Mouse (Mus musculus) cerebellum, postnatal 10 days (tissue): ENCODE data around the gene Polr1d.

Source experiments
- DNase-seq, 2 experiments: peaks; one replicate each; pipeline ENCODE4 v3.0.0; 2021; ENCODE audit warnings: mixed read lengths in 2 of 2

The Polr1d gene

DNA sequence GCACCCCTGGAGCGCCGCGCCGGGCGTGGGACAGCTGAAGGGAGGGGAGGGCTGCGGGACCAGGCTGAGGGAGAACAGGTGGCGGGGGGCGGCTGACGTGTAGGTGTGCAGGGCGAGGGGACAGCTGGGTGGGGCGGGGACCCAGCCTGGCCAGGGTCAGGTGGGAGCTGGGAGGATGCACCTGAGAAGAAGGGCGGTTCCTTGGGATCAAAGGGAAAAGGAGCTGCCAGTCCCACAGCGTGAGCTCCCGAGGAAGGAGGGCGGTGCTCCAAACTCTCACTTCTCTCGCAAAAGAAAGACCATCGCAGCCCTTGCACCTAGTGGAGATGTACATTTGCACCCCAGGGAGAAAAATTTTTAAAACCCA is at the start of gene Polr1d:
Polr1d (plus strand) TSS at position 252 of the 367 bp plus-strand sequence.
- DNase-seq = no peak

DNA sequence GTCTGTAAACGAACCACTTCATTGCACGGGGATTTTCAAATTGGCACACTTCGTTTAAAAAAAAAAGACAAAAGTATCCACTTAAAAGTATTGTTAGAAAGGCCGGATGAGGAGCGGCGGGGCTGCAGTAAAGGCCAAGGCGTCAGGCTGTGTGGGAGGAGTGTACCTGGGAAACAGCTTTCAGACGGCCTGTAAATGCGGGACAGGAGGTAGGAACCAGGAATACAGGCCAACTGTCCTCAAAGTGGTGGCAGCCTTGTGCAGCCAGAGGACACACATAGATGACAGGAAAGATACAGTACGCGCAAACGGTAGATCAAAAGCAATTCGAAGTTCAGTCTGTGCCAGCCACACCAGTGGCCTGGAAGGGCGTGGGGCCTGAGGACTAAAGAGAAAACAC is 45.6 kb upstream of the Polr1d start:
- DNase-seq = no peak

DNA sequence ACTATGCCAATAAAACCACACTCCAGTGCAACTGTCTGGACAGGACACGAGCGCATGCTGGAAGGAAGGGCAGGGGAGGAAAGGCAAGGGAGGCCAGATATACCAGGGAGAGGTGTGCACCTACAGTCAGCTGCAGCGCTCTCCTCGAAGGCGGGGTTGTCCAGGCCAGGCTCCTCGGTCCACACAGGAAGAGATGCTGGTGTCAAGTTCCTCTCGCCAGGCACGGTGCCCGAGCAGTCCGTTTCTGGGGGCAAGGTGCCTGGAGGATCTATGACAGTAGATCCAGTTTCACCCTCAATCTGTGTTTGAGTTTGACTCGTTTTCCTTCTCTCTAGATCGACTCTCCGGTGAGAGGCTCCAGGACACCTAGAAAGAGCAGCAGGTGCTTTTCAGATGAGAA is 43.7 kb upstream of the Polr1d start:
- no peak for DNase-seq

DNA sequence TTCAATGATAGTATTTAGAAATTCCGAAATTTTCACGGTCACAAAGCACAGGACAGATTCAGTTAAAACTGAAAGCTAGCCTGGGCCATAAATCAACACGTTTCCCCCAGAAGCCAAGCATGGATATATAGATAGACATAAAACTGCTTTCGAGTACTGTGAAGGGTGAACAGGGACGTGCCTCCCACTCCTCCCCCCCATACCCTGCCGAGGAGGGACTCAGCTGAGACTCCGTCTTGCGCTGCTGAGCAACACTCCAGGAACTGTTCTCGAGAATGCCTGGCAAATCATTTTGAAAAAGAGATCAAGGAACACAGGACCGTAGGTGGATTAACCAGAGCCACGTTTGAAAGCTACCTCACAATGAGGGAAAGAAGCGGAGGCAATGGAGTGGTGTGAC is 42.6 kb upstream of the Polr1d start:
- DNase-seq = no peak

DNA sequence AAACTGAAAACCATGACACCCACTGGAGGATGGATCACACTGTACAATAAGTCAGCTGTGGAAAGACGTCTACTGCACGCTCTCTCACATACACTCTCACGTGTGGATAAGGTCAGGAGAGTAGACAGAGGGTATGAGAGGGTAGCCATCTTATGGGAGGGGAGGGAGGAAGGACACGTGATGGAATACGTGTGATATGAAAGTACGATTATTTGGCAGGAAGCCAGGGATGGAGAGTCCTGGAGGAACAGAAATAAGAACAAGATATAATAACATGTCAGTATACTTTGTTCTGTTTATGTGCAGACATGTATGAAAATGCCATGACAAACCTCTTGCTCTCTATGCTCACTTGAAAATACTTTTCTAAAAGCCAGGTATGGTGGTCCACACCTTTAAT is 41.5 kb upstream of the Polr1d start:
- no peak for DNase-seq

DNA sequence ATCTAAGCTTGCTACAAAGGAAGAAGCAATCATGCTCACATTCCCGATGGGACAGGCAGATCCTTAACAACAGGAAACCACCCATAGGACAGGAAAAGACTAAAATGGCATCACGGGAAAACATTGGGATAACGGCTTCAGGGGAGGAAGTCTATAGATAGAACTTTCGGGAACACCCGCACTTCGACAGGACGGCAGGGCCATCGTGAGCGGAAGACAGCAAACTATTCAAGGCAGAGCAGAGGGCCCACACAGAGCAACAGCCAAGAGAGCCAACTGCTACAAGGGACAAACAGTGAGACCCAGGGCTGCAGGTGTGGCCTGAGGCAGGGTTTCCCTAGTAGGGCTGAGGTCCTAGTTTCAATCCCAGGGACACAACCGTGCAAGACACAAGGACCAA is 40.8 kb upstream of the Polr1d start:
- DNase-seq = no peak

DNA sequence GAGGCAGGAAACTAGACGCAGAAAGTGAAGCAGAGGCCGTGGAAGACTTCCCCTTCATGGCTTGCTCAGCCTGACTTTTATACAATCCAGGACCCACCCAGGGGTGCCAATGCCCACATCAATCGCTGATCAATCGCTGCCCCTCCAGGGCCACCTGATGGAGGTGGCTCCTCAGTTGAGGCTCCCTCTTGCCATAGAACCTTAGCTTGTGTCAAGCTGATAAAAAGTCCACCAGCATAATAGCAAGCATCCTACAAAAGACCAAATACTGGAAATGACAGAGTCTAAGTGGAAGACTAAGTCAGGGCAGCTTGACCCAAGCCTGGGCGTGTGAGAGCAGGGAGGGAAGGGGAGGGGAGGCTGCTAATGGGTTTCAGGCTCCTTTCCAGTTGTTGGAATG is 40.2 kb upstream of the Polr1d start:
- DNase-seq = no peak

DNA sequence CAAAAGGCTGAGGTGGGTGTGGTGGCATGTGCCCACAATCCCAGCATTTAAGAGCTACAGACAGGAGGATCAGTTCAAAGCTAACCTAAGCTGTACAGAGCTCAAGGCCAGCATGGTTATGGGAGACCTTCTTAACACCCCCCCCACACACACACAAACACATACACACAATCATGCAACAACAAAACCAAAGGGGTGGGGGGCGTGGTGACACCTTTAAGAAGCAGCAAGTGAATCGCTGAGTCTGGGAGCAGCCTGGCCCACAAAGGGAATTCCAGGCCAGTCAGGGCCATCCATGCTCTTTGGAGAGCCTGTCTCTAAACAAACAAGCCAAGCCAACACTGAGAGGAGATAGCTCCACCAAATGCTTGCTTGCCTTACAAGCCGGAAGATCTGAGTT is 39.2 kb upstream of the Polr1d start:
- DNase-seq = no peak

DNA sequence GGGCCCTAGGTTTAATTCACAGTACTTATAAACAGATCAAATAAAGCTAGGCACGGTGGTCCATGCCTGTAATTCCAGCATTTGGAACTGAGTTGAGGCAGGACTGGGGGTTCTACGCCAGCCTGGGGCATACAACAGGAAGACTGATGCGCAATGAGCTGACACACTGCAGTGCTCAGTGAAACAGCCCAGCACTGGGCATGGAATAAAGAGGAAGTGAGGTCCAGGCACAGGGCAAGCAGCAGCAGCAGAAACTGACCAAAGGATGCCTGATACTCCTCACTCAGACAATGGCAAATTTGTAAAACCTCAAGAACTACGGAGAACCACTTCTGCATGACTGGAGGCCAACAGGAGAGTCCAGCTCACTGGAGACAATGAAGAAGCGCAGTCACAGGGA is 37.5 kb upstream of the Polr1d start:
- no peak for DNase-seq

DNA sequence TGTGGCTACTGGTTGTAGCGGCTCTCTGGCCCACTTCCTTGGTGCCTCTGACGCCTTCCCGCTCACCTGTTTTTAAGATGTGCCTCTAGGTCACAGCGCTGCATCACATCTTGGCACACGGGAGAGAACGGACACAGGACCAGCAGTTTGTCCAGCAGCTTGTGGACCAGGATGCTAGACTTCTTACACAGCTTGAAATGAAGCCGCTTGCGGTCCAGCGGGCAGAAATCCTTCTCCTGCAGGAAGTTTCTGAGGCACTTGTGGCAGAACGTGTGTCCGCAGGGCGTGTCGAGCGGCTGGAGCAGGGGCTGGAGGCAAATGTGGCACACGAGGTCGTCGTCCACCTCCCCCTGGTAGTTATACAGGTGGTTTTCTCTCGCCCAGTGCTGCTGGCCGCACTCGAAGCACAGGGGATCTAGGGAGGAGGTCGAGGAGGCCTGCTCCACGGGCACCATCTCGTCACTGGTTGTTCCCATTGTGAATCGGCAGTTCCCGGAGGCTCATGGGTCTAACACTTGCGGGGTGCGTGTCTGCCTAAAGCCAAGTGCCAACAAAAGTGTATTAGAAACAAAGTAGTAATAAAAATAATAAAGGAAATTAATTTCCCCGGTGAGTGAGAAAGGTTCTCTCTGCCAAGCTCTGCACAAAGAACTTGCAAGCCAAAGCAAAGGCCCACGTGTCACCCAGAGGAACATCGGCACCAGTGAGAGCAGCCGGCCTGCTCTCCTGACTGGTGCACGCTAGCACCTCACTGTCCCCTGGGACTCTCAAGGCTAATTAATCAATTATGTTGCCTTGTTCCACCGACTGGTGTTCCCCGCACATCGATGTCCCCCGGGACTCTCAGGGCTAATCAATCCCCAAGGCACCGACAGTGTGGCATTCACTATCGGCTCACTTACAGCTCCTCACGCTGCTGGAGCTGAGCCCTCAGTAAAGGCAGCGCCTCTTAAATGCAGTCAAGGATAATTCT is 34.6 kb upstream of the Polr1d start:
- DNase-seq = no peak

DNA sequence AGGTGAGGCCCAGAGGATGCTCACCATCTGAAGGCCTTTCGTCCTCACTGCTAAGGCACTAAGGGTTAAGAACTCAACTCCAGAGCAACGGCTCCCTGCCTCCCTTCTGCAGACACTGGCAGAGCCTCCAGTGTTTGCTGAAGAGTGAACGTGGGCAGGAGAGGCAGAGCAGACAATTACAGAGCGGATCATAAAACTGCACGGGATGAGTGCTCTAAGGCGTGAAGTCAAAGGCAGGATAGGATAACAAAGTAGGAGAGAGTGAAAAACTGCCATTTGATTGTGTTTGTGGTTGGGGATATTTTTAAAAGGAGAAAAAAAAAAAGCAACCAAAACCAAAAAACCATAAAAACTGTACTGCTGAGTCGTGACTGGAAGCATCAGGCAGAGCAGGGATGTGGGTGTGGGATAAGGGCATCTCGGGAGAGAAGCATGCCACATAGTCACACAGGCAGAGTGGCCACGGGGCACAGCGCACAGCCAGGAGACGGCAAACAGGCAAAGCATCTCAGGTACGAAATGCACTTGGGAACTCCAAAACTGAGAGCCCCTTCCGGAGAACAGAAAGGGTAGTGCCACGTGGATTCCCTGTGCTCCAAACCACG is 33.5 kb upstream of the Polr1d start:
- no peak for DNase-seq

DNA sequence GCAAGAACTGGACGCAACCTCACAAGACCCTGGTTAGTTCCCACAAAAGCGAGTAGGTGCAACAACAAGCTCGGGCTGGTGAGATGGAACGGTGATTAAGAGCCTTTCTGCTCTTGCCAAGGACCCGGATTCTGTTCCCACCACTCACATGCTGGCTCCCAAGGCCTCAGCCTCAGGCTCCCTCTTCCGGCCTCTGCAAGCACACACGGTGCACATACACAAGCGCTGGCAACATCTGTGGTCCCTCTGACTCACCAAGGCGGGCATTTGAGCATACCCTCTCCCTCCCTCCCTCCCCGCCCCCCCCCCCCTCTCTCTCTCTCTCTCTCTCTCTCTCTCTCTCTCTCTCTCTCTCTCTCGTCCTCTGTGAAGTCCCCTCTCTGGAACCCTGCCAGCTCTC is 31.5 kb upstream of the Polr1d start:
- DNase-seq = no peak

DNA sequence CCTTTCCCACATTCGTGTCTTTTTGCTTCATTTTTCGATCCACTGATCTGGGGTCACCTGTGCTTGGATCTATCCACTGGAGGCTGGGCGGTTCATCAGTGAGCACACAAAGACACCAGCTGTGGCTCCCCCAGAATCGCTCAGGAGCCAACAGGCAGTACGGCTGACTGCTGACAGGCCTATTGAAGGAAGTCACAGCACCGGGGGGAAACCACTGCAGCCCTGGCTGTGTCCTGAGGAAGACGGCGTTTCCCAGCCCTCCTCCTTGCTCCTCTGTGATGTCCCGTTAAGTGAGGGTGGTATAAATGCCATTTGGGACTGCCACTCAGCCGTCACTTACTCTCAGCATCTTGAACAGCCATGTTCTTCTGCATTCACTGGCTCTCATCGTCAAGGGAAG is 30.9 kb upstream of the Polr1d start:
- no peak for DNase-seq

DNA sequence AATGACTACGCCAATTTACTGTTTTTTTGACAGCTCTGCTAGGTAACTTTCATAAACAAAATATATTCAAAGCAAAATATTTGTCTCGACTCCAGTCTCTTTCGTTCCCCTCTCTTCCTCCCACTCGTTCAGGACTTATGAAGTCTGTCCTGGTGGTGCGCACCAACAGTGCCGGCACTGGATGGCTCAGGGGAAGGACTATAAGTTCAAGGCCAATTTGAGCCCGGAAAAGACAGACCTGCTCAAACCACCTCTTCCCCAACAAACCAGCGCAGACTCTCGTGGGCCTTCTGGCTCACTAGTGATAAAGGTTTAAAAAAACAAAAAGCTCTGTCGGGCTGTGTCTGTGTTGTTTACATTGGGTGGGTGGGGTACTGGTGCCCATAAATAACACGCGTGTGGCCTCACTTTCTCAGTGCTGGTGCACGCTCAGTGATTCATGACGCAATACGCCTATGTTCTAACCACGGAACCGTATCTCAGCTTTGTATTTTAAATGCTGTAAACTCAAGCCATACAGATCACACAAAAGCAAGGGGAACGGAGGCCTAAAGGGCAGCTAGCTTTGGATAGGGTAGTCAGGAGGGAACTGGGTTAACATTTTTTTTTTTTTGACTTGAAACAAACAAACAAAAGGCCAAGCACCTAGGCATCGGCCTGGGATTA is 27.2 kb upstream of the Polr1d start:
- no peak for DNase-seq

DNA sequence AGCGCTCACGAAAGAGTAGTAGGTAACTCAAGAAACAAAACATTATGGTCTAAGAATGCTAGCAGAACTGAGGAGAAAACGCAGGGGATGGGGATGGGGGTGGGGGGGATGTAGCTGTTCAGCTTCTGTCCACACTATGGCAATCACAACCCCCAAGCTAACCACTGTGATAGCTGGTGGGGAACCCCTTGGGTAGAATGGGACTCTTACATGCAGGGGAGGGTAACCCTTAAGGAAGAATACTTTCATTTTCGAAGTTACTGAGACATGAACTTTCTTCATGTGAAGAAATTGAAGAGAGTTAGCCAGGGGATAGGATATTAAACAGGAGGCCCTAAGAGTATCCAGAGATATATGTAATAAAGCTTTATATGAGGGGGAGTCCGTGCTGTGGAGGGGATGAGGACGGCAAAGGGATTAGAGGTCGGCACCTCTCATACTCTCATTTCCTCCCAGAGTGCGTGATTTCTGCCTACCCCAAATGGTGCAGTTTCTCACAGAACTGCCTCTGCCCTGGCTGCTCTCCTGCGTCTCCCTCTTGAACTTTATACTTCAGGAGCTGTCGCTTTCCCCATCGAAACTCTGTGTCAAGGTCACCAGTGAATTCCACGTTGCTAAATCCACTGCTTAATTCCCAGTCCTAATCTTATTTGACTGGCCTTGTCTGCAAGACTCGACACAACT is 25.9 kb upstream of the Polr1d start:
- no peak for DNase-seq

DNA sequence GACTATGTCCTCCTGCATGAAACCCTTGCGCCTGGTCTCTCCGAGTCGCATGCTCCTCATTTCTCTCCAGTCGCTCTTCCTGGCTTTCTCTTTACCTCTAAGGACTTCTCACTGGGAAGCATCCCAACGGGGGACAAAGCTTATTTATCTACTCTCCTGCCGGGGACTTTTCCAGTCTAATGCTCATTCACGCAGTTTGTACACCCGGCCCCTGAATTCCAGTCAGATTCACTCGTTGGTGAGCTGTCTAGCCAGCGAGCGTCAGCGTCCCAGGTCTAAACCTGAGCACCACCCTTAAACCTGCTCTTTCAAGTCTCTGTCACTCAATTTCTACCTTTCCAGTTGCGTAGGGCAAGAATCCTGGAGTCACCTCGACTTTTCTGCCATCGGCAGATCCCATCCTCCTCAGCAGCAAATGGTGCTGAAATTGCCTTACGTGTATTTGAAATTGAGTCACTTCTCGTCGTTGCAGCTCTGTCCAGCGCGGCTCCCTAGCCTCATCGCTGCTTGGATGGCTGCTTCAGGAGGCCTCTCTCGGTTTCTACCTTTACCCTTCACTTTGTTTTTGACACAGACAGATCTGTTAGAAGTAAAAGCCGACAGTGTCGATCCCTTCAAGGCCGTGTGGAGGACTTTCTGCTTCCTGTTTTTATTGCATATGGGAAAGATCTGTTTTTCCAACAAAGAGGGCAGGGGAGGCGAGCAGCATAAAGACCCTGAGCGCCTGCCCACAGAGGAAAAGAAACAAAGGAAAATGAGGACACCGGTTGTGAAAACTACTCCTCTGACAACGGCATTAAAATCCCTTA is 25.1 kb upstream of the Polr1d start:
- DNase-seq = no peak

DNA sequence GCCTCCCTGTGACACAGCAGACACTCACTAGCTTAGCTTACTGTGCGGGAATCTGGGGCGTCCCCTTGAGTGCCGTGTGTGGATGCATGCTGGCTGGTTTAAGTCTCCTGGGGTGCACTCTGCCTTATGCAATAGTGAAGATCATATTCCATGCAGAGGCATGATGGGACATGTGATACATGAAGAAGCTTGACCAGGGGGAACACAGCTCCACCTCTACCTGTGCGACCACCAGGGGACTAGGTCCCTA is 24.6 kb upstream of the Polr1d start:
- no peak for DNase-seq

DNA sequence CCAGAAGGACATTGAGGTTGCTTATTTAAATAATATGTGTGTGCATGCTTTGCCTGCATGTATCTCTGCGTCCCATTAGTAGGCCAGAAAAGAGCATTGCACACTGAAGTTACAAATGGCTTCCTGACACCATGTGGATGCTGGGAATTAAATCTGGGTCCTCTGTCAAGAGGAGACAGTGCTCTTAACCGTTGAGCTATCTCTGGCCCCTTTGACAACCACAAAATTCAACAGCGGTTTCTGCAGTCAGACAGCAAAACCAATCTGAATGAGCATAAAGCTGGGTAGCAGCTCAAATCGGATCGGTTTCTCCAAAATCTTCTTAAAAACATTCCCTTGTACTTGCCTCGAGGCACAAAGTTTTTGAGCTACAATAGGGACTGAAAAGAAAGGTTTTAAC is 23.8 kb upstream of the Polr1d start:
- DNase-seq = no peak

DNA sequence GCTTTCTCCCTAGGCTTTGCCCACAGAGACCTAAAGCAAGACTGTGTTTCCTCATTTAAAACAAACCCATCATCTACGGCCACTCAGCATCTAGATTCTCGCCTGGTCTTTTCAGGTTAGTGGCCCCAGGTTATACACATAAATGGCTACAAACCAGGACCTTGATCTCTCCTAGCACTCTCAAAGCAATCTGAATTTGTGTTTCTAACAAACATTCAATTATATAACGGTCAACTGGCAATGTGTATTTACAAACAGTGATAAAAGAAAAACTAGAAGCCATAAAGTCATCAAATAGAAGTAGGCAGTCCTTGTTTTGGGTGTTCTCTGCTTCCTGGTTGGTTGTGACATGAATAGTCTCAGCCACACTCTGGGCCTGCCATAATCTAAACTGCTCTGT is 23.4 kb upstream of the Polr1d start:
- no peak for DNase-seq

DNA sequence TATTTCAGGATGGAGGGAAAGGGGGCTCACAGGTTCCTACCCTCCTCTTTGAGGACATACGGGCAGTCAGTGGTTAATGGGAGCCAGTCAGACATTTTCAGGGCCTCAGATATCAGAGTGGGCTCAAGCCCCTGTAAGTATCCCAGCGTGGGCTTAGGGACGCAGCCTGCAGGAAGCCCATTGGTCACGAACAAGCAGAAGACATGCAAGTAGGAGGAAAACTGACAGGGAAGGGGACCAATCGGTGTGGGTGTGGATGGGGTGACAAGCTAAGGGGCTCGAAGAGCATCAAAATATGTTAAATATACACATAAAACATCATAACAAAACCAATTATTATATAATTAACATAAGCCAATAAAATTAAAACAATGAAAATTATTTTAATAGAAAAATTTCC is 22.5 kb upstream of the Polr1d start:
- DNase-seq = no peak

DNA sequence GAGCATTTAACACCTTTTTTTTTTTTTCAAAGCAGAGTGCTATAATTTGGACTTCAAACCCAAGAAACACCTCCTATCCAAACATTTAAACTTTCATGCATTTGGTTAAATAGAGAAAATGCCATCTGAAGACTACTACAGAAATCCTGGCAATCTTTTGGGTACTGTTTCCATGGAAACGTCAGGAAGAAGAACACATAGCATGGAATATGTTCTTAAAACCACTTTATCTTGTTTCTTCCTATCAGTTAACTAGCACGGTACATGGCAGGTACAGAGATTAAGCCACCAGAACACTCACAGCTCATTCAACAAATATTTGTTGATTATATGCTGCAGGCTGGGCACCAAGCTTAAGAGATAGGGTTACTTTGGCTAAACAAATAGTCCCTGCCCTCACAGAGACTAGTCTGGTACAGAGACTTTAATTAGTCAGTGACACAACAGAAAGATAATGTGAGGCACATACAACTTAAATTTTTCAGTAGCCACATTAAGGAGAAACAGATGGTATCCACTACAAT is 22.0 kb upstream of the Polr1d start:
- DNase-seq = no peak

DNA sequence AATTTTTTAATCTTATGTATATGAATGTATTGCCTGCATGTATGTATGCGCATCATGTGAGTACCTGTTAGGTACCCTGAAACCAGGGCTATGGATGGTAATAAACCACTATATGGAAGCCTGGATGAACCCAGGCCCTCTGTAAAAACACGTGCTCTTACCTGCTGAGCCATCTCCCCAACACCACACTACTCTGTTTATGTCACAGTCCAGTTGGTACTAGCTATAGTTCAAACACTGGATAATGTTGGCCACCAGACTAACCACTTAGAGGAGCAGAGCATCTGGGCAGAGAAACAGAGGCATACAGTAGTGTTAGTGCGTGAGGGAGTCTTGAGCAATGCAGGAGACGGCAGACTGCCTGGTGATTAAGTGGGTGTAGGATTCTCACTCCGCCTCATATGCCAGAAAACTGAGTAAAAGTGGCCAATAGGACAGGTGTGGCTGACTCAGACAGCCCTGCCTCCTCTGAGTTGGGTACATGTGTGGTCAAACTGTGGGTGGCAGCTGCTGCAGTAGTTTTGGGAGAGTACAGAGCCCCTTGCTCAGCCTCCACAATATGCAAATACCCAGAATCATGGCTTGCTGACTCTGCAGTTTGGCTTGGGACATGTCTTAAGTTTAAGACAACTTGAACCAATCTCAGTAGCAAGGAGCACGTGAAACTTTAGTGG is 21.1 kb upstream of the Polr1d start:
- no peak for DNase-seq
